Comparison of ENCODE assay signal across 9 mouse cellular contexts in genomic region chr13:52352576-52352975, GRCm38 (mm10).
A peak's percentile ranks its signal among the peaks of the same experiment; 100 is the strongest.
DNase-seq lines count a peak whose midpoint lies in the region; TF ChIP-seq lines count a peak whose summit lies in the region.
"Had no signal": no experiment of that assay in that cellular context is flagged by ENCODE, and none has a peak within 500 bp of the region (broad histone marks: within the 10 kb centered on the region; RNA-seq: fewer than 3 reads in every experiment).

No protein-coding gene starts in this region.

- no peaks in the 10 kb centered on the region for H3K9me3 ChIP-seq in limb, embryonic 10.5 days (replicated peaks)

- intact Hi-C loops in left cerebral cortex, adult 2 months (cut with DNase I) = no loop called here
- intact Hi-C loops in left cerebral cortex, postnatal 10 days (cut with DNase I) = no loop called here

- no peaks in the 10 kb centered on the region for H3K4me1 ChIP-seq in cerebellum, adult 2 months (ENCODE audit: control insufficient read depth, insufficient read depth, low read length)
- no peaks in the 10 kb centered on the region for H3K4me1 ChIP-seq in limb, embryonic 10.5 days

- H3K27ac ChIP-seq in cerebellum, adult 2 months (ENCODE audit: insufficient read depth, low read length) = no peak overlapping the region
- no peak overlapping the region for H3K27ac ChIP-seq in left cerebral cortex, adult 2 months
- no peak overlapping the region for H3K27ac ChIP-seq in limb, embryonic 10.5 days

- H3K36me3 ChIP-seq in limb, embryonic 10.5 days = no peaks in the 10 kb centered on the region

- TF ChIP-seq POLR2A in cerebellum, adult 2 months (IDR thresholded peaks at IDR 0.05; ENCODE audit: borderline replicate concordance, insufficient read depth, low read length) = no peak

- peak; percentile 71; the same call in 1 of the 2 replicates for TF ChIP-seq CTCF in cerebellum, adult 2 months (IDR thresholded peaks at IDR 0.05; ENCODE audit: borderline replicate concordance, insufficient read depth, low read depth, low read length)
- TF ChIP-seq CTCF in left cerebral cortex, adult 2 months (IDR thresholded peaks at IDR 0.05) = peak; percentile 75

- H3K4me3 ChIP-seq in cerebellum, adult 2 months (replicated peaks; ENCODE audit: insufficient read depth, low read depth, low read length) = no peak overlapping the region
- no peak overlapping the region for H3K4me3 ChIP-seq in left cerebral cortex, adult 2 months
- no peak overlapping the region for H3K4me3 ChIP-seq in limb, embryonic 10.5 days
- H3K4me3 ChIP-seq: myocyte had no signal

- no peaks in the 10 kb centered on the region for H3K27me3 ChIP-seq in cerebellum, adult 2 months (ENCODE audit: control insufficient read depth, insufficient read depth, low read length)
- no peaks in the 10 kb centered on the region for H3K27me3 ChIP-seq in limb, embryonic 10.5 days (ENCODE audit: low read depth, poor library complexity, severe bottlenecking)

- WGBS in cerebellum, adult 2 months = 82% methylated on average over 4 of the region's 4 CpGs
- 82% methylated on average over 4 of the region's 4 CpGs for WGBS in limb, embryonic 10.5 days

- DNase-seq in cerebellum, adult 2 months = peak; percentile 31 to 44
- DNase-seq in cerebellum, adult 9-10 months = no peak
- DNase-seq in left cerebral cortex, adult 2 months (ENCODE audit: extremely low spot score in 1 of 2, low spot score in 2 of 2) = peak in 1 of 2 experiments; percentile 24
- no peak for DNase-seq in left cerebral cortex, postnatal 10 days (ENCODE audit: extremely low spot score in 1 of 2, low spot score in 2 of 2)
- peak; percentile 76 for DNase-seq in ZHBTc4 (ENCODE audit: low read depth, low spot score)
- peak; percentile 37 for DNase-seq in limb, embryonic 10.5 days (ENCODE audit: low spot score)
- no peak for DNase-seq in urinary bladder, postnatal 25 days (ENCODE audit: low spot score)
- no peak for DNase-seq in layer of hippocampus, postnatal 14 days (ENCODE audit: low spot score in 2 of 2)

Comparison
In these comparisons a context has a peak if more than half of its experiments do, and no peak if none do; other contexts are left out.
1. DNase-seq: peak in cerebellum, adult 2 months (2 of 2), ZHBTc4 (single experiment) and limb, embryonic 10.5 days (single experiment); none in cerebellum, adult 9-10 months (single experiment), left cerebral cortex, postnatal 10 days (0 of 2), urinary bladder, postnatal 25 days (single experiment) and layer of hippocampus, postnatal 14 days (0 of 2).